Mouse (Mus musculus) CD4-positive naive resting alpha-beta T cell, adult 57 days (primary cell): Measurements from ENCODE around the gene Dgke. TPM values are rescaled to one million over a fixed set of nuclear protein-coding genes. Genes with fewer than 3 reads are reported as not detected.

Experiments
- total RNA-seq: library from RNA; stranded (reverse); gene quantifications from one replicate; pipeline ENCODE4 v1.2.4, GENCODE M21; 2023

Gene Dgke
- 19.2 TPM for total RNA-seq

DNA sequence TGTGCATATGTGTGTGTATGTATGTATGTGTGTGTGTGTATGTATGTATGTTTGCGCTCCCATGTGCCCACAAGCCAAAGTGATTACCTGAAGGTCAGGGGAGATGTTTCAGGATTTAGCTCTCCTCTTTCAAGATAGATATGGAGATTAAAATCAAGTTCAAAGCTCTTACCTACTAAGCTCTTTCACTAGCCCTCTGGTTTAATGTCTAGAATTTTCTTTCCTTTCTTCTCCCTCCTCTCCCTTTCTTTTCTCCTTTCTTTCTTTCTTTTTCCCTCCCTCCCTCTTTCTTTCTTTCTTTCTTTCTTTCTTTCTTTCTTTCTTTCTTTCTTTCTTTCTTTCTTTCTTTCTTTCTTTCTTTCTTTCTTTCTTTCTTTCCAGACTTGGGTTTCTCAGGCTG lies at the start of gene Dgke:
Gene Dgke, minus strand, starts transcription at position 101 of the 400 bp plus-strand sequence.

DNA sequence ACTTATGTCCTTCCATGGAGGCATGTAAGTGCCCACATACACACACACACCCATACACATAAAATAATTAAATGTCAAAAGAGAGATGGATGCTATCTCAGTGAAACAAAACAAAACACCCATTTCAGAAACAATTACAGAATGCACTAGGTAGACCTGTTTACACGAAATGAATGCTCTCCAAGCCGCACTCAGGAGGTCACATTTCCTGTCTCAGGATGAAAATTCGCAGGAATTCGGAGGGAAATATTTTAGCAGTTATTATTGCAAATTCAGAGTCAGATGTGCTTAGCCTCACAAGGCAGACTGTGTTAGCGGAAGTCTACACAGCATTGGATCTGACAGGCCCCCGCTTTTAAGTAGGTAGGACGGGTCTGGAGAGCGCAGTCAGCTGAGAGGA lies 6.9 kb upstream of the Dgke start, which contains the start of gene Gm525:
Gene Gm525, plus strand, starts transcription at position 301 of the 400 bp plus-strand sequence.

DNA sequence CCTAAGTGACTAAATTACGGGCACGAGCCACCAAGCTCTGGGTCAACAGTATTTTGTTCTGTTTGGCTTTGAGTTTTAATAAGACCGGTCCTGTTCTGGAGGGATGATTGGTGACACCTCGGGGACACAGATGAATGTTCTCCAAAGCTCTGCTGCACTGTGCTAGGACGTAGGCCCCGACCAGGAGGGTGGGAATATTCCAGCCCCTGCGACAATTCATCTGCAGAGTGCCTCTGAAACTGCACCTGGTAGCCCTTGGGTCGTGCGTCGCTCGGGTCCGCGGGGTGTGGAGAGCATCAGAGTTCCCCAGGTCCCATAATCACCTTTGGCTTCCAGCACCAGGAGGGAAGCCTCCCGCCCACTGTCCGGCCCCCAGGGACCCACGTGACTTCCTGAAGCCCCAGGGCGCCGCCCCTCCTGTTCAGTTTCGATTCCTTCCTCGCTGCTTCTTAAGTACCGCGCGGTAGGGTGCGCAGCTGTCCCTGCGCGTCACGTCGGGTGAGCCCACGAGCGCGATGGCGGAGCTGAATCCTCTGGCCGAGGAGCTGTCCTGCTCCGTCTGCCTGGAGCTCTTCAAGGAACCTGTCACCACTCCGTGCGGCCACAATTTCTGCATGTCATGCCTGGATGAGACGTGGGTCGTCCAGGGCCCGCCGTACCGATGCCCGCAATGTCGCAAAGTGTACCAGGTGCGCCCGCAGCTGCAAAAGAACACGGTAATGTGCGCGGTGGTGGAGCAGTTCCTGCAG lies 67.5 kb downstream of the Dgke start, which contains the start of gene Trim25:
Gene Trim25, plus strand, starts transcription at position 403 of the 749 bp plus-strand sequence.

Other genes starting within 250 kb of the Dgke start
- gene Akap1, start 202.3 kb downstream of the Dgke start, total RNA-seq = 1.7 TPM
- 9.6 TPM for gene Scpep1, start 111.4 kb downstream of the Dgke start, total RNA-seq
- gene Elobl, start 99.9 kb downstream of the Dgke start, total RNA-seq = not detected
- 18.4 TPM for gene Coil, start 96.6 kb downstream of the Dgke start, total RNA-seq
- gene Trim25, start 67.5 kb downstream of the Dgke start, total RNA-seq = 92.0 TPM
- gene Gm525, start 7.0 kb upstream of the Dgke start, total RNA-seq = not detected
- not detected for gene Nog, start 235.5 kb upstream of the Dgke start, total RNA-seq